Mouse (Mus musculus): Measurements from ENCODE around the gene Emc3. TPM values are rescaled to one million over a fixed set of nuclear protein-coding genes. Genes with fewer than 3 reads are reported as not detected.

The Emc3 gene
- total RNA-seq (2023), result 10 to 100 TPM; 76.8 to 77.6 TPM

GRCm38 (mm10) chr6:113530932-113531839, at the start of gene Emc3, which contains the start of gene Fancd2:
TSS of gene Emc3 (minus strand) at chr6:113531652.
TSS of gene Fancd2 (plus strand) at chr6:113531682.

DNA sequence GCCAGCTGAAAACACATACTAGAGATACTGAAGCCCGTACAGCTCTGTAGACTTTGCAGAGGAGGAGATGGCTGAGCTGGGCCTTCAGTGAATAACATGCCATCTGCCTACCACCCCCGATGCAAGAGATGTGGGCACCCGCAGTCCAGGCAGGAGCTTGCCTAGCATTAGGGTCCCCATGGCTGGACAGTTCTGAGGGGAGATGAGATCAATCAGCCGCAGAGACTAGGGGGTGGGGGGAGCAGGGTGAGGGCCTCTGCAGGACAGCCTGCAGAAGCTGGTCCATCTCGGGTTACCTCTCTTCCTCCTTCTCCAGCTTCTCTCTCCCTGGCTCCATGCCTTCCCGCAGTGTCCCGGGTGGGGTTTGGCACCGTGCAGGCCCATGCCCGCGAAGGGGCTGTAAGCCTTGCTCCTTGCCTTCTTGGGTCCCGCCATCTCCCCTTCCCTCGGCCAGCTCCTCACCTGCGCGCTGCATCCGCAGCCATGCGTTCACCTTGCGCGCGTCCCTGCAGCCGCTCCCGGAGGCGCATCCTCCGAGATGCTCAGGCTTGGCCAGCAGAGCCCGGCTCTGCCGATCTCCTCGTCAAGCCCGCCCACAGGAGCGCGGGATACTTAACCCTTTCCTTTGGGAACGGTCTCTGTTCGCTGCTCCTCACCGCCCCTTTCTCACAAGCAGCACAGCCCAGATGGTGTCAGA, 29.9 kb downstream of the Emc3 start, which contains the start of gene Prrt3:
Gene Prrt3 (minus strand): TSS at position 544 of the 697 bp plus-strand sequence.

DNA sequence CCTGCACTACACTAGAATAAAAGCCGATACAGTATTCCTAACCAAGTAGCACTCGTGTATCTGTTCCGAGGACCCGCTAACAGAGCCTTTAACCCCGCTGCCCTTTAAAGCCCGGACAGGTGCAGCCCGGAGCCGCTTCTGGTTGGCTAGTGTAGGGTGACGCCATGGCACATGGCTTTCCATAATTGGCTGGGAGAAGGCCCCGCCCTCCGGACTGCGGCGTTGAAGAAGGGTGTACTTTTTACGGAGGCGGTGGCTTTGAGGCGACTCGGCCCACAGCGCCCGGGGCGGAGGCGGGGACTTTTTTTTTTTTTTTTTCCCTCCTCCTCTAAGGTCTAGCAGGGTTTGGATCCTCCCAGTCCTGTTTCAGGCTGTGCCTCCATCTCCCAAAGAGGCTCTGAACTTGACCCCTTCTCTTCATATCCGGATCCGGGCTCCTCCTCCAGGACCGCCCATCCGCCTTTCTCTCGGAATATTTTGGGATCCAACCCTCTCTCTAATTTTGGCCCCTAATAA, 48.3 kb downstream of the Emc3 start, which contains the start of gene Creld1:
Gene Creld1 (plus strand): TSS at position 198 of the 516 bp plus-strand sequence.

GRCm38 (mm10) chr6:113471297-113471936, 60.0 kb downstream of the Emc3 start, which contains the start of gene Il17rc:
TSS of gene Il17rc (plus strand) at chr6:113471427.

Other genes with a start within 250 kb of the Emc3 start
- 1 to 10 TPM; 2.4 to 3.3 TPM for gene Cpne9, start 249.3 kb downstream of the Emc3 start, total RNA-seq (2023)
- gene Brpf1, start 224.5 kb downstream of the Emc3 start, total RNA-seq (2023), result 10 to 100 TPM; 69.4 to 82.0 TPM
- gene Ogg1, start 204.7 kb downstream of the Emc3 start, total RNA-seq (2023), result 10 to 100 TPM; 12.7 to 18.1 TPM
- under 1 TPM in 1 of 2 experiments, not detected in 1; 0.92 TPM for gene Camk1, start 187.7 kb downstream of the Emc3 start, total RNA-seq (2023)
- 10 to 100 TPM; 26.7 to 30.5 TPM for gene Tada3, start 153.8 kb downstream of the Emc3 start, total RNA-seq (2023)
- gene Arpc4, start 153.5 kb downstream of the Emc3 start, total RNA-seq (2023), result 100 to 1,000 TPM; 262 to 268 TPM
- 10 to 100 TPM; 44.8 to 59.3 TPM for gene Ttll3, start 142.4 kb downstream of the Emc3 start, total RNA-seq (2023)
- 10 to 100 TPM; 15.3 to 17.0 TPM for gene Rpusd3, start 112.3 kb downstream of the Emc3 start, total RNA-seq (2023)
- gene Cidec, start 95.9 kb downstream of the Emc3 start, total RNA-seq (2023), result not detected
- 10 to 100 TPM; 18.3 to 23.0 TPM for gene Jagn1, start 89.1 kb downstream of the Emc3 start, total RNA-seq (2023)
- gene Il17re, start 73.2 kb downstream of the Emc3 start, total RNA-seq (2023), result not detected
- gene Il17rc, start 60.2 kb downstream of the Emc3 start, total RNA-seq (2023), result under 1 TPM in 1 of 2 experiments, not detected in 1; 0.42 TPM
- 10 to 100 TPM; 19.6 to 20.8 TPM for gene Creld1, start 48.4 kb downstream of the Emc3 start, total RNA-seq (2023)
- under 1 TPM; 0.32 to 0.47 TPM for gene Prrt3, start 29.7 kb downstream of the Emc3 start, total RNA-seq (2023)
- gene Fancd2, start within 50 bp of the Emc3 start, total RNA-seq (2023), result 1 to 10 TPM in 1 of 2 experiments, under 1 TPM in 1; 0.80 to 1.7 TPM
- not detected for gene Fancd2os, start 69.1 kb upstream of the Emc3 start, total RNA-seq (2023)
- gene Brk1, start 73.1 kb upstream of the Emc3 start, total RNA-seq (2023), result 100 to 1,000 TPM; 117 to 135 TPM
- gene Vhl, start 92.3 kb upstream of the Emc3 start, total RNA-seq (2023), result 10 to 100 TPM; 27.2 to 34.6 TPM
- 100 to 1,000 TPM; 172 to 175 TPM for gene Irak2, start 106.8 kb upstream of the Emc3 start, total RNA-seq (2023)
- gene Tatdn2, start 165.4 kb upstream of the Emc3 start, total RNA-seq (2023), result 100 to 1,000 TPM; 170 to 189 TPM
- gene Ghrl, start 188.2 kb upstream of the Emc3 start, total RNA-seq (2023), result 1 to 10 TPM; 1.9 to 4.0 TPM
- gene Sec13, start 209.1 kb upstream of the Emc3 start, total RNA-seq (2023), result 100 to 1,000 TPM in 1 of 2 experiments, 10 to 100 TPM in 1; 96.2 to 106 TPM